Mouse (Mus musculus): ENCODE data around the gene Col19a1. TPM values are rescaled to one million over a fixed set of nuclear protein-coding genes. Genes with fewer than 3 reads are reported as not detected.

The Col19a1 gene
- polyA plus RNA-seq, 1 experiment from 2014 or later = 0.24 TPM

DNA sequence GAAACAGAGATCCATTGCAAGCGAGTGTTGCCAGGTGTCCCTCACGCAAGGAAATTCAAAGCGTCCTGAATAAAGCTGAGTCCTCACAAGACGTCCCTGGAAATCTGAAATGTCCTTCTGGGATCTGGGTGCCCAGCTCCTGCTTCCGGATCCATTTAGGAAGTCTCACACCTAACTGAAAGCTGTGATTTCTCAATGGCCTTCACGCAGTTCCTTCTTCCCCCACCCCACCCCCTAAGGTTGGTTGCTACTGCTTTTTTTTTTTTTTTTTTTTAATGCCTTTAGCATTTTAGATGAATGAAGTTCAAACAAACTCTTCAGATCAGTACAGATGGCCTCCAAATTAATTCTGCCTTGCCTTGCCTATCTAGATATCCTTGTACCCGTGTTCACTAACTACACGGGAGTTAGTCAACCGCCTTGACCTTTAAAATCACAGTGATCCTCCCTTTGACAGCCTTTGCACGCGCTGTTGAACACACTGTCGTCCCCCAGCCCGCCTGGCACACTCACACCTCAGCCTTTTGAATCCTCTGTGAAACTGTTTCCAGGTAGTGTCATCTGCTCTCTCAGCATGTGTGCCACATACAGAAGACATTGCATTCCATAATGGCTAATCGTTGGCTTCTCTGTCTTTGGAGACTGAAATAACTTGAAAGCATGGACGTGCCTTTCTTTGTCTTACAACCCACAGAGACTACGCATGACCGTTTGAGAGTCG is 36.6 kb downstream of the Col19a1 start:
- Histone ChIP-seq H3K27ac (ENCODE audit: low read length) (no peak overlapping the region), H3K9ac (ENCODE audit: low read length) (no peak overlapping the region), H3K36me3 (ENCODE audit: control insufficient read depth, insufficient read depth) (no peaks in the 10 kb centered on the region), H3K4me3 (ENCODE audit: low read length) (no peak overlapping the region), H3K9me3 (replicated peaks; ENCODE audit: control insufficient read depth, low read length) (no peaks in the 10 kb centered on the region), H3K27me3 (ENCODE audit: control insufficient read depth, insufficient read depth, low read length) (no peaks in the 10 kb centered on the region), H3K4me2 (ENCODE audit: low read depth, low read length) (no peak overlapping the region), H3K4me1 (ENCODE audit: control insufficient read depth, insufficient read depth, low read length) (no peaks in the 10 kb centered on the region)
- WGBS = 69% methylated on average over 18 of the region's 18 CpGs
- ATAC-seq (replicated peaks; ENCODE audit: extremely low read depth, insufficient read depth, low FRiP score) = no peak

DNA sequence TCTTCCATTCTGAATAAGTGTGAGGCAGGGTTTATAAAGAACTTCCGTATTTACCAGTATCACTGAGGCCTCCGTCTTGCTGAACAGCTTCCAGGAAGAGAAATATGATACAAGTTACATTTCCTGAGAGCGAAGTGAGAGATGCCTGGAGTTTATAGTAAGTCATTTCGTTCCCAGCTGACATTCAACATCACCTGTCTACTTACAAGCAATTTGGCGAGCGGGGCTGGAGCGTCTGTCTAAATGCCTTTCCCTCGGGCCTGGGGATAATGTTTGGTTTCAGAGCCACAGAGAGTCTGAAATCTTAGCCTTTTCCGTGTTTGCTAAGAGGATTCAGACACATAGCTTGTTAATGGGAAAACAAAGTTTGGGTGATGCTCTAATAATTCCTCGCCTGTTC is 37.2 kb downstream of the Col19a1 start:
- Histone ChIP-seq H3K27ac (ENCODE audit: low read length) (no peak overlapping the region), H3K4me1 (ENCODE audit: control insufficient read depth, insufficient read depth, low read length) (no peaks in the 10 kb centered on the region), H3K4me2 (ENCODE audit: low read depth, low read length) (no peak overlapping the region), H3K9ac (ENCODE audit: low read length) (no peak overlapping the region), H3K27me3 (ENCODE audit: control insufficient read depth, insufficient read depth, low read length) (no peaks in the 10 kb centered on the region), H3K36me3 (ENCODE audit: control insufficient read depth, insufficient read depth) (no peaks in the 10 kb centered on the region), H3K4me3 (ENCODE audit: low read length) (no peak overlapping the region), H3K9me3 (replicated peaks; ENCODE audit: control insufficient read depth, low read length) (no peaks in the 10 kb centered on the region)
- no peak for ATAC-seq (replicated peaks; ENCODE audit: extremely low read depth, insufficient read depth, low FRiP score)
- WGBS = 52% methylated on average over 10 of the region's 10 CpGs

DNA sequence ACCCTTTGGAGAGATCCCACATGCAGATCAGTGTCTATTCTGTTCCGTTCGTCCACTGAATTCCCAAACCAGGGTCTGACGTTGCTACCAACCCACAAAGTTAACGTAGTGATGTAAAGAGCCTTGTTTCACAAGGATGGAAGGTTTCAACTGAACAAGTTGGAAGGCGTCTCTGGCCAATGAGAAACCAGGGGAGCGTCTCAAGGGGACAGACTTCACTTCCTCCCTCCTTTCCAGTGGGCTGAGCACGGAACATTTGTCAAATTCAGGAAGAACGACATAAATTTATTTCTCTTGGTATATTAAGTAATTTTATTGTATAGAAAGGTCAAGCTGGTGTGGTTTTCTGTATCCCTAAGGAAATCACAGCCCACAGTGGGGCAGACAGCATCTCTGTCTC is 38.2 kb downstream of the Col19a1 start:
- H3K9me3 ChIP-seq (replicated peaks; ENCODE audit: control insufficient read depth, low read length) = no peaks in the 10 kb centered on the region
- no peak overlapping the region for H3K9ac ChIP-seq (ENCODE audit: low read length)
- ATAC-seq (replicated peaks; ENCODE audit: extremely low read depth, insufficient read depth, low FRiP score) = no peak
- no peak overlapping the region for H3K4me3 ChIP-seq (ENCODE audit: low read length)
- WGBS = 75% methylated on average over 8 of the region's 8 CpGs
- no peaks in the 10 kb centered on the region for H3K4me1 ChIP-seq (ENCODE audit: control insufficient read depth, insufficient read depth, low read length)
- H3K4me2 ChIP-seq (ENCODE audit: low read depth, low read length) = no peak overlapping the region
- no peak overlapping the region for H3K27ac ChIP-seq (ENCODE audit: low read length)
- H3K27me3 ChIP-seq (ENCODE audit: control insufficient read depth, insufficient read depth, low read length) = no peaks in the 10 kb centered on the region
- H3K36me3 ChIP-seq (ENCODE audit: control insufficient read depth, insufficient read depth) = no peaks in the 10 kb centered on the region

DNA sequence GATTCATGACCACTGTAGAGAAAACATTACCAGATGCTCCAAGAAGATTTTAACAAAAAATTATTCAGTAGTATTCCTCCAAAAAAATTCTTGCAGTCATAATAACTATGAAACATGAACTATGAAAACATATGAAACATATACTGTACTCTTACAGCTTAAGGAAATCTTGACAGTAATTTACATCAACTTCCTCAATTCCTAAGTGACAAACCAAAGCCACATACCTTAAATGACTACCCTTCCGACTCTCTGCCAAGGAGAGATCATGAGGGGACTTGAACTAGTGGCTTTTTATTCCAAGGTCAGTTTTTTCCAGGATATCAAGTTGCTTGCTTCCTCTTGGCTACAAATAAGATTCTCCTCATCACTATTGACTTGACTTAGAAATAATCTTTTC is 39.7 kb downstream of the Col19a1 start:
- WGBS = 41% methylated on average over 1 of the region's 1 CpGs
- no peak for ATAC-seq (replicated peaks; ENCODE audit: extremely low read depth, insufficient read depth, low FRiP score)
- no peaks in the 10 kb centered on the region for H3K9me3 ChIP-seq (replicated peaks; ENCODE audit: control insufficient read depth, low read length)
- H3K27ac ChIP-seq (ENCODE audit: low read length) = no peak overlapping the region
- no peaks in the 10 kb centered on the region for H3K36me3 ChIP-seq (ENCODE audit: control insufficient read depth, insufficient read depth)
- no peak overlapping the region for H3K4me3 ChIP-seq (ENCODE audit: low read length)
- H3K4me1 ChIP-seq (ENCODE audit: control insufficient read depth, insufficient read depth, low read length) = no peaks in the 10 kb centered on the region
- no peak overlapping the region for H3K9ac ChIP-seq (ENCODE audit: low read length)
- no peak overlapping the region for H3K4me2 ChIP-seq (ENCODE audit: low read depth, low read length)
- H3K27me3 ChIP-seq (ENCODE audit: control insufficient read depth, insufficient read depth, low read length) = no peaks in the 10 kb centered on the region

GRCm38 (mm10) chr1:24539852-24540251 is 47.4 kb downstream of the Col19a1 start:
- Histone ChIP-seq H3K36me3 (ENCODE audit: control insufficient read depth, insufficient read depth) (no peaks in the 10 kb centered on the region), H3K4me2 (ENCODE audit: low read depth, low read length) (no peak overlapping the region), H3K9me3 (replicated peaks; ENCODE audit: control insufficient read depth, low read length) (no peaks in the 10 kb centered on the region), H3K9ac (ENCODE audit: low read length) (no peak overlapping the region), H3K27me3 (ENCODE audit: control insufficient read depth, insufficient read depth, low read length) (no peaks in the 10 kb centered on the region), H3K4me3 (ENCODE audit: low read length) (no peak overlapping the region), H3K27ac (ENCODE audit: low read length) (no peak overlapping the region), H3K4me1 (ENCODE audit: control insufficient read depth, insufficient read depth, low read length) (no peaks in the 10 kb centered on the region)
- ATAC-seq (replicated peaks; ENCODE audit: extremely low read depth, insufficient read depth, low FRiP score) = no peak
- 51% methylated on average over 1 of the region's 1 CpGs for WGBS

DNA sequence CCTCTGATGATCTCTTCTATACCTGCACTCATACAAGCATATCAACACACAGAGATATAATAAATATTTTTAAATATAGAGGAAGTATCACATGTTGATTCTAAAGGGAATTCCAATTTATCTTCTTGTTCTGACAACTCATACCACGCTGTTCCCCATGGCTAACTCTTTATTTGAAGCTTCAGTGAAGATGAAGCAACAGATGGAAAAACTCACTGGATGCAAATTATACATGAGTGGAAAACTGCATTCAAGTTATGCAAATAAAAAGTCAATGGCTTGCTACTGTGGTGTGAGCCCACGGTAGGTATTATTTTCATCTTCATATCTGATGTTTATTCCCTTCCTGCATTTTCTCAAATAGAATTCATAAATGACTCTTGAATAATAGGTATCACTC is 60.1 kb downstream of the Col19a1 start:
- Histone ChIP-seq H3K36me3 (ENCODE audit: control insufficient read depth, insufficient read depth) (no peaks in the 10 kb centered on the region), H3K9me3 (replicated peaks; ENCODE audit: control insufficient read depth, low read length) (no peaks in the 10 kb centered on the region), H3K4me1 (ENCODE audit: control insufficient read depth, insufficient read depth, low read length) (no peaks in the 10 kb centered on the region), H3K9ac (ENCODE audit: low read length) (no peak overlapping the region), H3K4me3 (ENCODE audit: low read length) (no peak overlapping the region), H3K27ac (ENCODE audit: low read length) (no peak overlapping the region), H3K27me3 (ENCODE audit: control insufficient read depth, insufficient read depth, low read length) (no peaks in the 10 kb centered on the region), H3K4me2 (ENCODE audit: low read depth, low read length) (no peak overlapping the region)
- no peak for ATAC-seq (replicated peaks; ENCODE audit: extremely low read depth, insufficient read depth, low FRiP score)
- 71% methylated on average over 2 of the region's 2 CpGs for WGBS

- no peaks in the 10 kb centered on the region for H3K4me1 ChIP-seq (ENCODE audit: control insufficient read depth, insufficient read depth, low read length)
- H3K4me3 ChIP-seq (ENCODE audit: low read length) = no peak overlapping the region
- no peak overlapping the region for H3K4me2 ChIP-seq (ENCODE audit: low read depth, low read length)
- H3K36me3 ChIP-seq (ENCODE audit: control insufficient read depth, insufficient read depth) = no peaks in the 10 kb centered on the region
- H3K9ac ChIP-seq (ENCODE audit: low read length) = no peak overlapping the region
- no peaks in the 10 kb centered on the region for H3K27me3 ChIP-seq (ENCODE audit: control insufficient read depth, insufficient read depth, low read length)
- WGBS = 71% methylated on average over 4 of the region's 4 CpGs
- H3K27ac ChIP-seq (ENCODE audit: low read length) = no peak overlapping the region
- H3K9me3 ChIP-seq (replicated peaks; ENCODE audit: control insufficient read depth, low read length) = no peaks in the 10 kb centered on the region
- ATAC-seq (replicated peaks; ENCODE audit: extremely low read depth, insufficient read depth, low FRiP score) = no peak
Measured at GRCm38 (mm10) chr1:24517462-24517861, 69.8 kb downstream of the Col19a1 start.

- H3K9ac ChIP-seq (ENCODE audit: low read length) = no peak overlapping the region
- WGBS = 76% methylated on average over 5 of the region's 5 CpGs
- no peaks in the 10 kb centered on the region for H3K36me3 ChIP-seq (ENCODE audit: control insufficient read depth, insufficient read depth)
- ATAC-seq (replicated peaks; ENCODE audit: extremely low read depth, insufficient read depth, low FRiP score) = no peak
- H3K4me3 ChIP-seq (ENCODE audit: low read length) = no peak overlapping the region
- H3K27ac ChIP-seq (ENCODE audit: low read length) = no peak overlapping the region
- H3K27me3 ChIP-seq (ENCODE audit: control insufficient read depth, insufficient read depth, low read length) = no peaks in the 10 kb centered on the region
- H3K4me2 ChIP-seq (ENCODE audit: low read depth, low read length) = no peak overlapping the region
- no peaks in the 10 kb centered on the region for H3K9me3 ChIP-seq (replicated peaks; ENCODE audit: control insufficient read depth, low read length)
- H3K4me1 ChIP-seq (ENCODE audit: control insufficient read depth, insufficient read depth, low read length) = no peaks in the 10 kb centered on the region
Measured at GRCm38 (mm10) chr1:24515341-24515740, 71.9 kb downstream of the Col19a1 start.

- Histone ChIP-seq H3K36me3 (ENCODE audit: control insufficient read depth, insufficient read depth) (no peaks in the 10 kb centered on the region), H3K9ac (ENCODE audit: low read length) (no peak overlapping the region), H3K4me3 (ENCODE audit: low read length) (no peak overlapping the region), H3K9me3 (replicated peaks; ENCODE audit: control insufficient read depth, low read length) (no peaks in the 10 kb centered on the region), H3K4me2 (ENCODE audit: low read depth, low read length) (no peak overlapping the region), H3K27ac (ENCODE audit: low read length) (no peak overlapping the region), H3K4me1 (ENCODE audit: control insufficient read depth, insufficient read depth, low read length) (no peaks in the 10 kb centered on the region), H3K27me3 (ENCODE audit: control insufficient read depth, insufficient read depth, low read length) (no peaks in the 10 kb centered on the region)
- ATAC-seq (replicated peaks; ENCODE audit: extremely low read depth, insufficient read depth, low FRiP score) = no peak
- WGBS = 55% methylated on average over 6 of the region's 6 CpGs
Measured at GRCm38 (mm10) chr1:24511536-24511935, 75.7 kb downstream of the Col19a1 start.

Measured in heart, embryonic 16.5 days (tissue).